Mouse (Mus musculus): ENCODE results near the gene Sox10.

Sox10 gene

GRCm38 (mm10) chr15:79124331-79124875, 40.6 kb downstream of the Sox10 start:
- DNase-seq (ENCODE audit: extremely low read depth, low read depth, low spot score) = no peak

- DNase-seq (ENCODE audit: extremely low read depth, low read depth, low spot score) = no peak
Observed at GRCm38 (mm10) chr15:79123751-79124150, 41.3 kb downstream of the Sox10 start.

GRCm38 (mm10) chr15:79122546-79122945, 42.5 kb downstream of the Sox10 start:
- DNase-seq (ENCODE audit: extremely low read depth, low read depth, low spot score) = no peak

- no peak for DNase-seq (ENCODE audit: extremely low read depth, low read depth, low spot score)
Observed at GRCm38 (mm10) chr15:79122119-79122518, 42.9 kb downstream of the Sox10 start.

GRCm38 (mm10) chr15:79119491-79119890, 45.5 kb downstream of the Sox10 start:
- no peak for DNase-seq (ENCODE audit: extremely low read depth, low read depth, low spot score)

- no peak for DNase-seq (ENCODE audit: extremely low read depth, low read depth, low spot score)
Observed at GRCm38 (mm10) chr15:79115276-79115675, 49.8 kb downstream of the Sox10 start.

GRCm38 (mm10) chr15:79111774-79112173, 53.3 kb downstream of the Sox10 start:
- DNase-seq (ENCODE audit: extremely low read depth, low read depth, low spot score) = no peak

GRCm38 (mm10) chr15:79110528-79110927, 54.5 kb downstream of the Sox10 start:
- DNase-seq (ENCODE audit: extremely low read depth, low read depth, low spot score) = no peak

GRCm38 (mm10) chr15:79110031-79110430, 55.0 kb downstream of the Sox10 start:
- DNase-seq (ENCODE audit: extremely low read depth, low read depth, low spot score) = no peak

GRCm38 (mm10) chr15:79109321-79109934, 55.6 kb downstream of the Sox10 start:
- no peak for DNase-seq (ENCODE audit: extremely low read depth, low read depth, low spot score)

GRCm38 (mm10) chr15:79108421-79109320, 56.4 kb downstream of the Sox10 start, which contains the start of gene Micall1:
Gene Micall1, plus strand, starts transcription at chr15:79108898.
- no peak for DNase-seq (ENCODE audit: extremely low read depth, low read depth, low spot score)

GRCm38 (mm10) chr15:79107966-79108365, 57.1 kb downstream of the Sox10 start:
- DNase-seq (ENCODE audit: extremely low read depth, low read depth, low spot score) = no peak

GRCm38 (mm10) chr15:79105804-79106203, 59.2 kb downstream of the Sox10 start:
- DNase-seq (ENCODE audit: extremely low read depth, low read depth, low spot score) = no peak

All from fat pad, adult 2 months (tissue).